Mouse (Mus musculus) ES-Bruce4 (cell line): Measurements from ENCODE around the gene Scaf1. TPM values are rescaled to one million over a fixed set of nuclear protein-coding genes. Genes with fewer than 3 reads are reported as not detected.

Experiments
- H3K27ac ChIP-seq: 2 replicates; pipeline ENCODE4 v1.5.1; 2012; ENCODE audit warnings: low read length, inconsistent platforms; ENCODE audit not compliant: insufficient read depth
- H3K27me3 ChIP-seq: 2 replicates; pipeline ENCODE4 v1.6.1; 2012; ENCODE audit warnings: mild to moderate bottlenecking, low read length, inconsistent platforms; ENCODE audit not compliant: control insufficient read depth, poor library complexity, insufficient read depth, severe bottlenecking
- H3K36me3 ChIP-seq: 2 replicates; pipeline ENCODE4 v1.6.1; 2012; ENCODE audit warnings: inconsistent platforms, mild to moderate bottlenecking, low read length, moderate library complexity; ENCODE audit not compliant: control insufficient read depth, poor library complexity, insufficient read depth, severe bottlenecking
- H3K4me1 ChIP-seq: one replicate; pipeline ENCODE4 v1.8.1; 2011; ENCODE audit warnings: low read length; ENCODE audit not compliant: control insufficient read depth, insufficient read depth
- H3K4me3 ChIP-seq: 2 replicates; pipeline ENCODE4 v1.5.1; 2011; ENCODE audit warnings: low read depth, mild to moderate bottlenecking, low read length
- H3K9ac ChIP-seq: 2 replicates; pipeline ENCODE4 v1.6.1; 2012; ENCODE audit warnings: low read depth, mild to moderate bottlenecking, inconsistent platforms; ENCODE audit not compliant: poor library complexity, severe bottlenecking
- H3K9me3 ChIP-seq: replicated peaks from 2 replicates; pipeline ENCODE4 v1.6.1; 2012; ENCODE audit warnings: mild to moderate bottlenecking, low read length, inconsistent platforms; ENCODE audit not compliant: control insufficient read depth, poor library complexity, insufficient read depth, severe bottlenecking
- CTCF ChIP-seq: IDR thresholded peaks from one replicate; pipeline ENCODE4 v1.8.1; 2011; ENCODE audit warnings: low read depth, low read length
- EP300 ChIP-seq: IDR thresholded peaks from 2 replicates; pipeline ENCODE4 v1.6.1; 2011; ENCODE audit warnings: low read depth, low read length; ENCODE audit not compliant: insufficient read depth
- POLR2A ChIP-seq: IDR thresholded peaks from one replicate; pipeline ENCODE4 v1.8.1; 2011; ENCODE audit warnings: low read length; ENCODE audit not compliant: insufficient read depth
- polyA plus RNA-seq: library from polyadenylated mRNA; stranded (reverse); fragments of >200 nt; gene quantifications from 2 replicates; pipeline ENCODE4 v1.2.4, GENCODE M21; 2011; ENCODE audit warnings: low read depth; ENCODE audit not compliant: missing spikeins, insufficient read depth, insufficient read length

Gene Scaf1
- polyA plus RNA-seq, 1 experiment, result 64.2 TPM

- Histone ChIP-seq H3K27me3 (no peaks in the 10 kb centered on the region), H3K4me3 (no peak overlapping the region), H3K9ac (no peak overlapping the region), H3K36me3 (peaks cover 7% of the 10 kb centered on the region; the same call in 1 of the 2 replicates), H3K9me3 (no peaks in the 10 kb centered on the region), H3K27ac (no peak overlapping the region), H3K4me1 (peaks cover 2% of the 10 kb centered on the region)
- TF ChIP-seq POLR2A (no peak), EP300 (no peak), CTCF (no peak)
Measured at GRCm38 (mm10) chr7:44954091-44954885, 61.9 kb downstream of the Scaf1 start.

- no peak overlapping the region for H3K27ac ChIP-seq
- no peaks in the 10 kb centered on the region for H3K9me3 ChIP-seq
- 0 out of 2 replicates have a peak overlapping the region, but pooled peaks have one; percentile 11 for H3K9ac ChIP-seq
- H3K27me3 ChIP-seq, result no peaks in the 10 kb centered on the region
- TF ChIP-seq EP300 (no peak), POLR2A (no peak), CTCF (no peak)
- H3K4me1 ChIP-seq, result peaks cover 2% of the 10 kb centered on the region
- H3K4me3 ChIP-seq, result 0 out of 2 replicates have a peak overlapping the region, but pooled peaks have one; percentile 4
- 0 out of 2 replicates have a peak, but pooled peaks cover under 1% of the 10 kb centered on the region for H3K36me3 ChIP-seq
Measured at GRCm38 (mm10) chr7:44953561-44953960, 62.6 kb downstream of the Scaf1 start.

Other genes with a start within 250 kb of the Scaf1 start
- gene Nup62, start 200.3 kb downstream of the Scaf1 start, polyA plus RNA-seq, result 90.6 and 109 TPM in 2 replicates
- 4.7 and 6.4 TPM in 2 replicates for gene Il4i1, start 200.0 kb downstream of the Scaf1 start, polyA plus RNA-seq
- gene Atf5, start 199.7 kb downstream of the Scaf1 start, polyA plus RNA-seq, result 9.6 and 14.6 TPM in 2 replicates
- gene Akt1s1, start 167.4 kb downstream of the Scaf1 start, polyA plus RNA-seq, result 38.1 and 38.3 TPM in 2 replicates
- 33.9 and 46.7 TPM in 2 replicates for gene Tbc1d17, start 167.3 kb downstream of the Scaf1 start, polyA plus RNA-seq
- gene Pnkp, start 159.2 kb downstream of the Scaf1 start, polyA plus RNA-seq, result 22.3 and 30.3 TPM in 2 replicates
- gene Ptov1, start 146.6 kb downstream of the Scaf1 start, polyA plus RNA-seq, result 153 and 160 TPM in 2 replicates
- 54.0 and 65.6 TPM in 2 replicates for gene Med25, start 123.7 kb downstream of the Scaf1 start, polyA plus RNA-seq
- gene Fuz, start 120.3 kb downstream of the Scaf1 start, polyA plus RNA-seq, result 15.5 and 17.5 TPM in 2 replicates
- 88.5 and 107 TPM in 2 replicates for gene Ap2a1, start 86.9 kb downstream of the Scaf1 start, polyA plus RNA-seq
- not detected in 2 replicates for gene Tsks, start 73.2 kb downstream of the Scaf1 start, polyA plus RNA-seq
- gene Cpt1c, start 41.5 kb downstream of the Scaf1 start, polyA plus RNA-seq, result 73.3 and 84.5 TPM in 2 replicates
- gene Prmt1, start 29.8 kb downstream of the Scaf1 start, polyA plus RNA-seq, result 461 and 485 TPM in 2 replicates
- gene Irf3, start 18.7 kb downstream of the Scaf1 start, polyA plus RNA-seq, result 56.1 and 57.5 TPM in 2 replicates
- 41.9 and 46.8 TPM in 2 replicates for gene Bcl2l12, start 17.7 kb downstream of the Scaf1 start, polyA plus RNA-seq
- gene Rras, start 1.6 kb upstream of the Scaf1 start, polyA plus RNA-seq, result 72.4 and 80.4 TPM in 2 replicates
- gene Prr12, start 36.5 kb upstream of the Scaf1 start, polyA plus RNA-seq, result 35.0 and 35.5 TPM in 2 replicates
- 58.1 and 62.4 TPM in 2 replicates for gene Nosip, start 46.1 kb upstream of the Scaf1 start, polyA plus RNA-seq
- gene Prrg2, start 46.3 kb upstream of the Scaf1 start, polyA plus RNA-seq, result 7.7 and 12.0 TPM in 2 replicates
- 66.7 and 88.2 TPM in 2 replicates for gene Rcn3, start 75.9 kb upstream of the Scaf1 start, polyA plus RNA-seq
- 2.0 and 2.5 TPM in 2 replicates for gene Fcgrt, start 87.5 kb upstream of the Scaf1 start, polyA plus RNA-seq
- 2,753 and 2,969 TPM in 2 replicates for gene Rps11, start 108.1 kb upstream of the Scaf1 start, polyA plus RNA-seq
- 3,729 and 4,020 TPM in 2 replicates for gene Rpl13a, start 112.4 kb upstream of the Scaf1 start, polyA plus RNA-seq
- not detected in 2 replicates for gene Gm45713, start 119.9 kb upstream of the Scaf1 start, polyA plus RNA-seq
- gene Flt3l, start 120.1 kb upstream of the Scaf1 start, polyA plus RNA-seq, result 3.0 and 3.7 TPM in 2 replicates
- 38.5 and 43.6 TPM in 2 replicates for gene Pih1d1, start 137.9 kb upstream of the Scaf1 start, polyA plus RNA-seq
- gene Aldh16a1, start 138.2 kb upstream of the Scaf1 start, polyA plus RNA-seq, result 36.9 and 44.2 TPM in 2 replicates
- 0.94 and 1.6 TPM in 2 replicates for gene Slc17a7, start 147.6 kb upstream of the Scaf1 start, polyA plus RNA-seq
- gene Gfy, start 163.2 kb upstream of the Scaf1 start, polyA plus RNA-seq, result 0.68 and 1.2 TPM in 2 replicates
- gene Pth2, start 164.6 kb upstream of the Scaf1 start, polyA plus RNA-seq, result not detected in 2 replicates
- gene Ccdc155, start 188.5 kb upstream of the Scaf1 start, polyA plus RNA-seq, result 2.2 and 2.6 TPM in 2 replicates
- 4.2 and 8.6 TPM in 2 replicates for gene Dkkl1, start 195.8 kb upstream of the Scaf1 start, polyA plus RNA-seq
- gene Tead2, start 199.4 kb upstream of the Scaf1 start, polyA plus RNA-seq, result 147 and 152 TPM in 2 replicates
- 2.2 and 3.4 TPM in 2 replicates for gene Cd37, start 222.8 kb upstream of the Scaf1 start, polyA plus RNA-seq
- gene Slc6a16, start 224.7 kb upstream of the Scaf1 start, polyA plus RNA-seq, result 0.55 and 0.63 TPM in 2 replicates